24 mouse cellular contexts compared by ENCODE assay signal in genomic region chr5:147786857-147787256, GRCm38 (mm10).
DNase-seq lines count a peak whose midpoint lies in the region; ATAC-seq and TF ChIP-seq lines count a peak whose summit lies in the region.
"Had no signal": no experiment of that assay in that cellular context is flagged by ENCODE, and none has a peak within 500 bp of the region (broad histone marks: within the 10 kb centered on the region; RNA-seq: fewer than 3 reads in every experiment).

No protein-coding gene starts in this region.

- peaks cover 3% of the 10 kb centered on the region; the same call in 1 of the 2 replicates for H3K9me3 ChIP-seq in heart, postnatal 0 days (replicated peaks; ENCODE audit: control insufficient read depth, low read length)
- no peaks in the 10 kb centered on the region for H3K9me3 ChIP-seq in heart, embryonic 10.5 days
- H3K9me3 ChIP-seq: forebrain, embryonic 10.5 days; intestine, embryonic 15.5 days; kidney, embryonic 15.5 days; midbrain, embryonic 15.5 days; neural tube, embryonic 13.5 days; stomach, embryonic 15.5 days had no signal

- no peak overlapping the region for H3K4me3 ChIP-seq in heart, postnatal 0 days (ENCODE audit: low read depth, low read length)
- H3K4me3 ChIP-seq in heart, embryonic 10.5 days: no peak overlapping the region
- no peak overlapping the region for H3K4me3 ChIP-seq in lung, adult 2 months (replicated peaks; ENCODE audit: extremely low read depth, low read depth, low read length)
- H3K4me3 ChIP-seq in embryonic fibroblast, embryonic 13.5 days (ENCODE audit: insufficient read depth, low read length): no peak overlapping the region
- H3K4me3 ChIP-seq: forebrain, embryonic 10.5 days; intestine, embryonic 15.5 days; kidney, embryonic 15.5 days; midbrain, embryonic 15.5 days; neural tube, embryonic 13.5 days; stomach, embryonic 15.5 days had no signal

- TF ChIP-seq POLR2A in lung, adult 2 months (IDR thresholded peaks at IDR 0.05; ENCODE audit: borderline replicate concordance, extremely low read depth, low read depth, low read length): no peak
- no peak for TF ChIP-seq POLR2A in embryonic fibroblast, embryonic 13.5 days (IDR thresholded peaks at IDR 0.05; ENCODE audit: low read depth, low read length)

- peak; percentile 18 for DNase-seq in heart, postnatal 0 days (ENCODE audit: low spot score)
- DNase-seq in heart, embryonic 10.5 days (ENCODE audit: low spot score): no peak
- DNase-seq in lung, postnatal 36 days: peak; percentile 13
- DNase-seq in lung, adult 2 months: no peak
- peak; percentile 18 for DNase-seq in telencephalon, adult 2 months (ENCODE audit: low read depth, low spot score)
- DNase-seq in c-Kit-positive CD71-positive TER-119-positive erythroid progenitor cells, embryonic 14.5 days (ENCODE audit: low spot score): no peak
- no peak for DNase-seq in cerebellum, postnatal 4 days (ENCODE audit: low spot score in 2 of 2)
- DNase-seq: adrenal gland, postnatal 36 days; cerebellum, adult 2 months; cerebellum, postnatal 25 days; forebrain, postnatal 0 days; gastrocnemius, postnatal 25 days; lung, postnatal 14 days; thymus, adult 18-20 months; thymus, postnatal 4 days had no signal

- H3K27ac ChIP-seq in heart, postnatal 0 days (ENCODE audit: low read depth): no peak overlapping the region
- H3K27ac ChIP-seq in heart, embryonic 10.5 days: no peak overlapping the region
- peak overlapping the region; percentile 51 for H3K27ac ChIP-seq in embryonic fibroblast, embryonic 13.5 days (ENCODE audit: insufficient read depth, low read length)
- H3K27ac ChIP-seq: forebrain, embryonic 10.5 days; intestine, embryonic 15.5 days; kidney, embryonic 15.5 days; liver, embryonic 14.5 days; midbrain, embryonic 15.5 days; neural tube, embryonic 13.5 days; stomach, embryonic 15.5 days had no signal

- no peak overlapping the region for H3K4me2 ChIP-seq in heart, postnatal 0 days (ENCODE audit: low read depth, low read length)
- H3K4me2 ChIP-seq: intestine, embryonic 15.5 days; kidney, embryonic 15.5 days; midbrain, embryonic 15.5 days; neural tube, embryonic 13.5 days; stomach, embryonic 15.5 days had no signal

- no peak for ATAC-seq in heart, postnatal 0 days (ENCODE audit: insufficient read depth, low read depth)
- ATAC-seq: forebrain, postnatal 0 days; hindbrain, embryonic 16.5 days; intestine, embryonic 15.5 days; midbrain, embryonic 15.5 days had no signal

- no peak for TF ChIP-seq EP300 in heart, postnatal 0 days (IDR thresholded peaks at IDR 0.05; ENCODE audit: low read depth)

- no peak overlapping the region for H3K9ac ChIP-seq in heart, postnatal 0 days (replicated peaks; ENCODE audit: low read depth, low read length)
- H3K9ac ChIP-seq: forebrain, postnatal 0 days; intestine, embryonic 15.5 days; kidney, embryonic 15.5 days; liver, embryonic 14.5 days; midbrain, embryonic 15.5 days; neural tube, embryonic 13.5 days; stomach, embryonic 15.5 days had no signal

- 35% methylated on average over 5 of the region's 5 CpGs for WGBS in heart, postnatal 0 days
- 65% methylated on average over 5 of the region's 5 CpGs for WGBS in heart, embryonic 10.5 days
- 36% methylated on average over 5 of the region's 5 CpGs for WGBS in lung, adult 2 months

- H3K27me3 ChIP-seq in heart, postnatal 0 days (ENCODE audit: control insufficient read depth, insufficient read depth, low read length): no peaks in the 10 kb centered on the region
- H3K27me3 ChIP-seq in heart, embryonic 10.5 days (ENCODE audit: insufficient read depth, poor library complexity, severe bottlenecking): no peaks in the 10 kb centered on the region
- H3K27me3 ChIP-seq: intestine, embryonic 15.5 days; kidney, embryonic 15.5 days; midbrain, embryonic 15.5 days; neural tube, embryonic 13.5 days; stomach, embryonic 15.5 days had no signal

- no peak for TF ChIP-seq CTCF in heart, postnatal 0 days (IDR thresholded peaks at IDR 0.05; ENCODE audit: low read depth)
- TF ChIP-seq CTCF in lung, adult 2 months (IDR thresholded peaks at IDR 0.05; ENCODE audit: insufficient read depth, low read length): no peak
- TF ChIP-seq CTCF in embryonic fibroblast, embryonic 13.5 days (IDR thresholded peaks at IDR 0.05; ENCODE audit: borderline replicate concordance, insufficient read depth, low read length): no peak

- no peaks in the 10 kb centered on the region for H3K4me1 ChIP-seq in heart, postnatal 0 days (ENCODE audit: control insufficient read depth, insufficient read depth)
- H3K4me1 ChIP-seq in heart, embryonic 10.5 days: peaks cover 18% of the 10 kb centered on the region
- no peaks in the 10 kb centered on the region for H3K4me1 ChIP-seq in lung, adult 2 months (ENCODE audit: control insufficient read depth, insufficient read depth, low read length)
- peaks cover 23% of the 10 kb centered on the region for H3K4me1 ChIP-seq in embryonic fibroblast, embryonic 13.5 days (ENCODE audit: control insufficient read depth, insufficient read depth, low read length)
- H3K4me1 ChIP-seq: intestine, embryonic 15.5 days; midbrain, embryonic 15.5 days; stomach, embryonic 15.5 days had no signal

- H3K36me3 ChIP-seq in heart, postnatal 0 days (replicated peaks; ENCODE audit: control insufficient read depth, insufficient read depth, low read length): no peaks in the 10 kb centered on the region
- H3K36me3 ChIP-seq in heart, embryonic 10.5 days: no peaks in the 10 kb centered on the region
- H3K36me3 ChIP-seq: forebrain, embryonic 10.5 days; intestine, embryonic 15.5 days; kidney, embryonic 15.5 days; midbrain, embryonic 15.5 days; neural tube, embryonic 13.5 days; stomach, embryonic 15.5 days had no signal

Comparison
In these comparisons a context has a peak if more than half of its experiments do, and no peak if none do; other contexts are left out.
1. DNase-seq: peak in heart, postnatal 0 days (single experiment), lung, postnatal 36 days (single experiment) and telencephalon, adult 2 months (single experiment); none in heart, embryonic 10.5 days (single experiment), lung, adult 2 months (single experiment), c-Kit-positive CD71-positive TER-119-positive erythroid progenitor cells, embryonic 14.5 days (single experiment) and cerebellum, postnatal 4 days (0 of 2).